ENCODE assay signal across 8 mouse cellular contexts in genomic region chr6:50294128-50294527, GRCm38 (mm10). TPM values are rescaled to one million over a fixed set of nuclear protein-coding genes. Genes with fewer than 3 reads are reported as not detected.
DNase-seq lines count a peak whose midpoint lies in the region; ATAC-seq lines count a peak whose summit lies in the region.

No protein-coding gene starts in this region.

- 0 out of 2 replicates have a peak, but pooled peaks cover 6% of the 10 kb centered on the region for H3K36me3 ChIP-seq in limb, embryonic 13.5 days
- H3K36me3 ChIP-seq in stomach, embryonic 14.5 days (ENCODE audit: control insufficient read depth, insufficient read depth, low read length): no peaks in the 10 kb centered on the region

- no peaks in the 10 kb centered on the region for H3K9me3 ChIP-seq in limb, embryonic 13.5 days
- no peaks in the 10 kb centered on the region for H3K9me3 ChIP-seq in stomach, embryonic 14.5 days (ENCODE audit: control insufficient read depth, low read depth, low read length)

- no peak overlapping the region for H3K27ac ChIP-seq in limb, embryonic 13.5 days
- H3K27ac ChIP-seq in stomach, embryonic 14.5 days (ENCODE audit: low read length): no peak overlapping the region

- H3K9ac ChIP-seq in limb, embryonic 13.5 days: no peak overlapping the region
- H3K9ac ChIP-seq in stomach, embryonic 14.5 days (replicated peaks; ENCODE audit: low read depth, low read length): no peak overlapping the region

- H3K4me3 ChIP-seq in limb, embryonic 13.5 days: no peak overlapping the region
- H3K4me3 ChIP-seq in stomach, embryonic 14.5 days (ENCODE audit: low read depth, low read length): no peak overlapping the region

- H3K4me1 ChIP-seq in limb, embryonic 13.5 days: 0 out of 2 replicates have a peak, but pooled peaks cover 2% of the 10 kb centered on the region
- no peaks in the 10 kb centered on the region for H3K4me1 ChIP-seq in stomach, embryonic 14.5 days (ENCODE audit: control insufficient read depth, insufficient read depth, low read length)

- ATAC-seq in limb, embryonic 13.5 days (ENCODE audit: low FRiP score, low read depth): peak; percentile 54; the same call in 1 of the 2 replicates
- 0 out of 2 replicates have a peak, but pooled peaks have one; percentile 33 for ATAC-seq in stomach, embryonic 14.5 days (ENCODE audit: insufficient number of reproducible peaks, insufficient read depth, low FRiP score, low read depth)

- WGBS in limb, embryonic 13.5 days: 30% methylated on average over 1 of the region's 1 CpGs
- 35% methylated on average over 1 of the region's 1 CpGs for WGBS in stomach, embryonic 14.5 days

- no peaks in the 10 kb centered on the region for H3K27me3 ChIP-seq in limb, embryonic 13.5 days
- H3K27me3 ChIP-seq in stomach, embryonic 14.5 days (ENCODE audit: control insufficient read depth, insufficient read depth, low read length): no peaks in the 10 kb centered on the region

- DNase-seq in urinary bladder, postnatal 14 days (ENCODE audit: low spot score): peak; percentile 79
- no peak for DNase-seq in urinary bladder, adult 2 months (ENCODE audit: low spot score)
- peak; percentile 62 to 84 for DNase-seq in cerebellum, postnatal 36 days
- DNase-seq in gastrocnemius, adult 8-10 months (ENCODE audit: low spot score in 2 of 2): peak; percentile 47 to 57
- DNase-seq in kidney, adult 8-10 months: peak; percentile 79 to 88
- DNase-seq in neural tube, embryonic 10.5 days (ENCODE audit: extremely low spot score, low spot score): peak; percentile 54

- H3K4me2 ChIP-seq in limb, embryonic 13.5 days (replicated peaks): no peak overlapping the region
- no peak overlapping the region for H3K4me2 ChIP-seq in stomach, embryonic 14.5 days (replicated peaks; ENCODE audit: low read depth, low read length)

RNA-seq across cellular contexts. Expression of gene Gsdme, which starts 30.5 kb away (rescaled TPM):
- 4.1 and 5.2 TPM in 2 replicates for polyA plus RNA-seq in urinary bladder, adult 2 months (2012; rRNA removed)
- total RNA-seq in gastrocnemius, adult 8-10 months (2022): under 1 TPM; 0.31 to 0.48 (median 0.37) TPM
- polyA plus RNA-seq in limb, embryonic 13.5 days (2015; fragmentation: Nextera tagmentation; extraction: Ambion mirVana): 51.0 and 54.7 TPM in 2 replicates
- 38.3 and 38.6 TPM in 2 replicates for polyA plus RNA-seq in stomach, embryonic 14.5 days (2014; fragmentation: Nextera tagmentation; extraction: Ambion mirVana)
